Mouse (Mus musculus) adrenal gland, adult 18-20 months (tissue): ENCODE measurements around the gene Cpne4. TPM values are rescaled to one million over a fixed set of nuclear protein-coding genes. Genes with fewer than 3 reads are reported as not detected.

Source experiments
- DNase-seq, 2 experiments: peaks; one replicate each; pipeline ENCODE4 v3.0.0; 2021 to 2022; ENCODE audit warnings: low spot score in 2 of 2
- total RNA-seq, 2 experiments: library from RNA; stranded (reverse); gene quantifications; 1 replicate in 1 of 2; 2 replicates in 1 of 2; pipeline ENCODE4 v1.2.3; 2021

Cpne4 gene
- total RNA-seq, 2 experiments from 2014 or later, result 0.20 TPM; not detected in 1

GRCm38 (mm10) chr9:104865830-104866229 lies 318.7 kb downstream of the Cpne4 start:
- no peak for DNase-seq

DNA sequence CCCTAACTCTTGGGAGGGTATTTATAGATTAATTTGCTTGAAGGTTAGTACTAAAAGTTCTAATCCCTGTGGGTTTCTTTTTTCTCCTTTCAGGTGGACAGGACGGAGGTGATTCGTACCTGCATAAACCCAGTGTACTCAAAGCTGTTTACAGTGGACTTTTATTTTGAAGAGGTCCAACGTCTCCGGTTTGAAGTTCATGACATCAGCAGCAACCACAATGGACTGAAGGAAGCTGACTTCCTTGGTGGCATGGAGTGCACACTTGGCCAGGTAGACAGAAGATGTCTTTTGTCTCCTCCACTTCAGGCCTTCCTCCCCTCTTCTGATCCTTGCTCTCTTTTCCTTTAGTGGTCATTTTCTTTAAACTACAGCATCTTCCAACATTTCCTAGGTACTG lies 325.5 kb downstream of the Cpne4 start:
- DNase-seq, result no peak

- no peak for DNase-seq
Measured at GRCm38 (mm10) chr9:104874157-104874556, 327.1 kb downstream of the Cpne4 start.

- no peak for DNase-seq
Measured at GRCm38 (mm10) chr9:104877014-104877413, 329.9 kb downstream of the Cpne4 start.

GRCm38 (mm10) chr9:104878558-104878957 lies 331.5 kb downstream of the Cpne4 start:
- no peak for DNase-seq

GRCm38 (mm10) chr9:104890517-104890916 lies 343.4 kb downstream of the Cpne4 start:
- no peak for DNase-seq

- no peak for DNase-seq
Measured at GRCm38 (mm10) chr9:104895360-104895759, 348.3 kb downstream of the Cpne4 start.

DNA sequence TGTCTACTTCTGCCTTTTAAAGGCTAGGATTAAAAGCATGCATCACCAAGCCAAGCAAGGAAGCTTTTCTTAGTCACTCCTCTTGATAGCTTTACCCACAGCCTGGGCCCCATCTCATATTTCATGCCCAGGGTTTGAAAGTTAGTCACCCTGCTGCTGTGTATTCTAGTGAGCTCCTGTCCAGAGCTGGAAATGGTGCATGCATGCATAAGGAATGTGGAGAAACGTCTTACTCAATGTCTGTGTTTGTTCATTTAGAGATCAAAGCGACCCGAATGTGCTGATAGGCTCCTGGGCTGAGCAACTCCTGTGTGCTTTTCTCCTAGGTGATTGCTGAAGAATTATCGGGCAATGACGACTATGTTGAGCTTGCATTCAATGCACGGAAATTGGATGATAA lies 354.0 kb downstream of the Cpne4 start:
- no peak for DNase-seq

DNA sequence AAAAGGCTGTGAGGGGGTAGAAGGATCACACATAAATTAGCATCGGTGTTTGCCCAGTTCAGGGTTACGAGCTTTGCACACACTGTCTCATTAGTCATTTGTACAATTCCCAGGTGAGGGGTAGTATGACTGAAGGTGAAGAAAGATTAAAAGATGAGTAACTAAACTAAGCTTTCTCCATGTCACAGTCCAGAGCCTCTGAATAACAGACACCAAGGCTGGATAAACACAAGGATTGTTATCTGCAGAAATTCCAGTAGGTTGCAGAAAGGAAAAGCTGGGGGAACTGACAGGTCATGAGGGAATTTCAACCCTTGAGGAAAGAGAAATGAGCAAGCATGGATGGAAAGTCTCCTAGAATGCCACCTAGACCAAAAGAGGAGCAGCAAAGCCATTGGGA lies 354.7 kb downstream of the Cpne4 start:
- DNase-seq, result no peak

DNA sequence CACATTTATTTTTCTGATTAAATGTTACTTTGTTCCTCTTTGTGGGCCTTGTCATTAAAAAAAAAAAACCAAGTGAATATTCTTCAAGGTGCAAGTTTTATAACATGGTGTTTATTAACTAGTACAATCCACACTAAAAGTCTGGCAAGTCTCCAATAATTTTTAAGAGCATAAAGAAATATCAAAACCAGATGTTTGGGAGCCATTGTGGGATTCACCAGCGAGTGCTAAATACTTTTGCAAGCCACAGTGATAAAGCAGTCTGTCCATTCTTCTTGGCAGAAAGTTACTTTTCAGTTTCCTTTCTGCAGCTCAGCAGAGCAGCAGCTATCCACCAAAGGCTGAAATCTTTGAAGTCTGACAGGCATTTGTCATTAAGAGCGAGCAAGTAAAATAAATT lies 365.6 kb downstream of the Cpne4 start:
- DNase-seq, result no peak

GRCm38 (mm10) chr9:104913327-104913726 lies 366.2 kb downstream of the Cpne4 start:
- no peak for DNase-seq

DNA sequence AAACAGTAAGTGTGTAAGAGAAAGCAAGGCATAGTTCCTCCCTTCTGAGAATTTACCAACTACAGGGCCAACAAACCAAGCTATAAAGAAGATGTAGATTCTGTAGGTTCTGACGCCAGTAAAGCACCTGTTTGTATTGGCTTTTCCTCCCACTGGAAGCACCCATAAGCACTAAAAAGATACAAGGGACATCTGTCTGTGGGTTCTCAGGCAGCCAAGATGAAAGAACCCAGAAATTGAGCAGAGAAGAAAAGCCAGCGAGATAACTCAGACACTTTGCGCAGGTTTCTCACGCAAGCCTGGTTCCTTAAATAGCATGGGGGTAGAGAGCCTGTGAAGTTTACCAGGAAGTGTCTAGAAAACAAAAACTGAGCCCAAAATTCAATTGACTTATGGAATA lies 374.1 kb downstream of the Cpne4 start:
- DNase-seq, result no peak

- no peak for DNase-seq
Measured at GRCm38 (mm10) chr9:104922051-104922450, 375.0 kb downstream of the Cpne4 start.

- no peak for DNase-seq
Measured at GRCm38 (mm10) chr9:104928806-104929205, 381.7 kb downstream of the Cpne4 start.

- no peak for DNase-seq
Measured at GRCm38 (mm10) chr9:104940389-104940788, 393.3 kb downstream of the Cpne4 start.

DNA sequence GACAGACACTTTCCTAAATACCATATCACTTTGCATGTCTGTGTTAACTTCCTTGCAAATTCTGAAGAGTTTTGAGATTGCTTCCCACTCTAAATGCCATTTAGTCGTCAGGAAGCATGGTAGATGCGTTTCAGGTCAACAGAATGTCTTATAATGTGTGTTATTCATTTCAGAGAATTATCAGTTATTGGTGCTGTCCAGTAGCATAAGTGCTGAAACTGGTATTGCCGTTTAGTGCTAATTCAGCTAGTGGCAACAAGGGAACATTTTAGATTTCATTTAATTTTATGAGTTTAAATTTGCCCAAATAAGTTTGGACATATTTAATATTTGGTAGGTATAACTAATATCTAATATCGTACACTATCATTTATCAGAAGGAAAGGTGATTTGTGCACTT lies 403.5 kb downstream of the Cpne4 start:
- DNase-seq, result no peak

- no peak for DNase-seq
Measured at GRCm38 (mm10) chr9:104952176-104952575, 405.1 kb downstream of the Cpne4 start.

- no peak for DNase-seq
Measured at GRCm38 (mm10) chr9:104972828-104973227, 425.7 kb downstream of the Cpne4 start.

DNA sequence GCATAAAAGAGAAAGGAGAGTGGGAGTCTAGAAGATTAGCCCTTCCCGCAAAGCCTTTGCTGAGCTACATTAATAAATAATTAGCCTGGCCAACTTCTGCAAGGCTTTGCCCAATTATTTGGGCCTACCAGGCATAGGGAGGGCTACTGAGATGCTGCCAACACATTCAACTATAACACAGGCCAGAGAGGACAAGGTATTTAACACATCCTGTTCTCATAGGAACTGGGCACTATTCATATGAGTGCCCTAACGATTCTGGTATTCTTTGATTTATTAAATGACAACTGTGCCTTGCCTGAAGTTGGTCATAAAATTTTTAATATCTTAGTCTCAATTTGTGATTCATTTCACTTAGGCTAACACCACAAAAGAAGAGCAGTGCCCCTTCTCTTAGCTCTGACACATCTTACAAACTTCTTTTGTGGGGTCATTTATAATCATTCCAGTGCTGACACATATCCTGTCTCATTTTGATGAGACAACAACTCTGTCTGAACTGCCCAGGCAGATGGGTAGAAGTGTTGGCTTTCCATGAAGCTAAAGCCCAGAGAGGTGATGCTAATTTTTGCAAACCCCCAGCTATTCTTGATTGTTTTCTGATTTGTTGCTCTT lies 435.0 kb downstream of the Cpne4 start:
- DNase-seq, result no peak

GRCm38 (mm10) chr9:104998225-104998624 lies 451.1 kb downstream of the Cpne4 start:
- no peak for DNase-seq

GRCm38 (mm10) chr9:105010721-105011120 lies 463.6 kb downstream of the Cpne4 start:
- no peak for DNase-seq

DNA sequence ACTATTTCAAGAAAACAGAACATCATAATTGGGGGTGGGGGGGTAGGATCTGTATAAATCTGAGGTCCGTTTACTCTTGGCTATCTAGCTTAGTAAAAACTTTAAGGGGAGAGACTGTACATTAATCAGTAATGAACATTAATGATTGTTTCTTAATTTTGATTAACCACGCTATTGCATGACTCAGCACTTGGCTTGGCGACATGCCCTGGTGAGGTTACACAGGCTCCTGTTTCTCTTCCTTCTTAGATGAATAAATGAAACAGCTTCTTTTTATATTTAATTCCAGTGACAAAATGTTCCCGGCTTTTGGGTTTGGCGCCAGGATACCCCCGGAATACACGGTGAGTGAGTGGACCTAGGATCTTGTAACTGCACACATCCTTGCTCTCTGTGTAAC lies 471.1 kb downstream of the Cpne4 start:
- no peak for DNase-seq

DNA sequence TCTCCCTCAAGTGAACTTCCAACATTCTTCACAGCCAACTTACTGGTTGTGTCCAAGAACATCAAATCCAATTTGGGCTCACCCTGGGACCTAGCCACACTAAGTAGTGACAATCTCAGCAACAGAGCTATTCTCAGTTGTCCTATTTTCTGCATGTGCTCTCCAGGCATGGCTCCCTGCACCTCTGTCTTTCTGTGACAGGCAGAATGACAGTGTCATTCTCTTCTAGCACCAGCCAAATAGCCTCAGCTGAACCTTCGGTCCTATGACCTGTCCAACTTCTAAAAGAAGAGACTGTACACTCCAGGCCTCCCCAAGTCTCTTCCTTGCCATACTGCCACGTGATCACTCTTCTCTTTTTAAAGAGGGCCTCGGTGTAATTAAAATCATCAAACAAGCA lies 481.2 kb downstream of the Cpne4 start:
- DNase-seq, result no peak

GRCm38 (mm10) chr9:105032572-105032971 lies 485.5 kb downstream of the Cpne4 start:
- DNase-seq, result no peak
